Mouse (Mus musculus) gastrocnemius, adult 18-20 months (tissue): ENCODE data around the gene Olfr1228. TPM values are rescaled to one million over a fixed set of nuclear protein-coding genes. Genes with fewer than 3 reads are reported as not detected.

ENCODE experiments used
- DNase-seq: peaks from one replicate; pipeline ENCODE4 v3.0.0; 2021; ENCODE audit warnings: low spot score
- long read RNA-seq, 2 experiments: library from polyadenylated mRNA; stranded (forward); transcript quantifications; one replicate each; pipeline ENCODE4 v2.0.0; 2021
- total RNA-seq, 2 experiments: library from RNA; stranded (reverse); gene quantifications; 2 replicates each; pipeline ENCODE4 v1.2.3; 2021

Olfr1228 gene
- total RNA-seq: not detected
- long read RNA-seq, experiment 1: 0 reads
- long read RNA-seq, experiment 2: 0 reads

DNA sequence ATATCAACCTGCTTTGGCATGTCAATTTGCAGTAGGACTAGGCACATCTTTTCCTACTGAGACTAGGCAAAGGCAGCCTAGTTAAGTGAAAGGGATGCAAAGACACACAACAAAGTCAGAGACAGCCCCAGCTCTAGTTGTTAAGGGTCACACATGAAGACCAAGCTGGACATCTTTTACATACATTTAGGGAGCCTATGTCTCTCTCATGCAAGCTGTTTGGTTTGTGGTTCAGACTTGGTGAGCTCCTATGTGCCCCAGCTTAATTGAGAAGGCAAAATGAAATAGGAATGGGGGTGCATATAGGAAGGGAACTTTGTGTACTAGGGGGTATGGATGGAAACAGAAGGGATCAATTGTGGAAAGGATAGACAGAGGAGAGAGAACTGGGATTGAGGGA, at the start of gene Olfr1228:
TSS of gene Olfr1228 (minus strand) at position 101 of the 400 bp plus-strand sequence.
- DNase-seq: no peak

DNA sequence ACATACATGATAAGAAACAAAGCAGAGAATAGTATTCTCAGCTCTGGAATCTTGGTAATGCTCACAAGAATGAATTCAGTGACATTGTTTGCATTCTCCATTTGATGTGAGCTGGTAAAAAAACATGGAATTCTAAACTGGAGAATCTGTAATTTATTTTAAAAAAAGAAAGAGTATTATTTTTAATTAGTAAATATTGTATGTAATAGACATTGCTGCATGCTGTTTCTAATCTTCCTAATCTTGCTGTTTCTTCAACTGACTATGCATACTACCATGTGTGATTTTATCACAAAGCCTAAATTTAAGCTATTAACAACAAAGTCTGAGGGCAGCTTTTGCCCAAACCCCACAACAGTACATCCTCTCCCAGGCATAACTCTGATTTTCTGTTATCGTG, 43.3 kb upstream of the Olfr1228 start, which contains the start of gene Olfr1230:
TSS of gene Olfr1230 (minus strand) at position 101 of the 400 bp plus-strand sequence.
- no peak for DNase-seq

DNA sequence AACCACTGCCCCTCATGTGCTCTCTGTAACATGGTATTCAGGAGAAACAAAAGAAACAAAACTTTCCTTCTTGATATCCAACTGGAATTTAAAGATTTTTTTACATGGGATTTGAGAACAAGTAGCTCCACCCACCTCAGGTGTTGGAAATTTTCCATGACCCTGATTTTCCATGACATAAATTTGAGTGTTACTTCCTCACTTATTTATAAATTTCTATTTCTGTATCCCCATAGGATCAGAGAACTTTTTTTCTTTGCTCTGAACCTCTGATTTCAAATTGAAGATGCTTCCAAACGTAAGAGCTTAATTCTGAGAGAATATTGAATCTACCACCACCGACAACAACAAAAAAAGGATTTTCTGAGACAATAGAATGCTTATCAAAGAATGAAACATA, 34.1 kb upstream of the Olfr1228 start, which contains the start of gene Olfr1229:
TSS of gene Olfr1229 (minus strand) at position 101 of the 400 bp plus-strand sequence.
- DNase-seq: no peak

DNA sequence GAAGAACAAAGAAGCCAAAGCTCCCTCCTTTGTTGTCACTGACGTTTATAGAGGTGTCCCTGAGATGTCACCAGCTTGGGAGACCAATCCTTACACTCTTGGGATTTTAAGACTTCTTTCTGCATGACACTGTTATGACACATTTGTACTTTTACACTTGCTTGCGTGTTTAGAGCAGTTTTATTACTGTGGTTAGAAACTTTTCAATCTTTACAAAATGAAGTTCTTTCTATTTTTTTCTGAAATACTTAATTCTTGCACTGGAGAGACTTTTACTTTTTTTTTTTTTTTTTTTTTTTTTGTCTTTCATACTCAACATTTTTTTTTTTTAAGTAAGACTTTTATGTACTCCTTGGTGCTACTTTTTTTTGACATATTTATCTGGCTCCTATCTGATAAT, 53.9 kb downstream of the Olfr1228 start, which contains the start of gene Olfr1226:
TSS of gene Olfr1226 (minus strand) at position 101 of the 400 bp plus-strand sequence.
- no peak for DNase-seq

Other genes starting within 250 kb of the Olfr1228 start
- not detected for gene Olfr1215, start 247.1 kb downstream of the Olfr1228 start, total RNA-seq
- not detected for gene Olfr1216, start 235.7 kb downstream of the Olfr1228 start, total RNA-seq
- not detected for gene Olfr1217, start 222.0 kb downstream of the Olfr1228 start, total RNA-seq
- not detected for gene Olfr1218, start 192.9 kb downstream of the Olfr1228 start, total RNA-seq
- not detected for gene Olfr1219, start 170.5 kb downstream of the Olfr1228 start, total RNA-seq
- gene Olfr1220, start 147.2 kb downstream of the Olfr1228 start, total RNA-seq: not detected
- not detected for gene Olfr1221, start 136.8 kb downstream of the Olfr1228 start, total RNA-seq
- gene Olfr1222, start 121.0 kb downstream of the Olfr1228 start, total RNA-seq: not detected
- gene Olfr1223, start 102.5 kb downstream of the Olfr1228 start, total RNA-seq: not detected
- gene Olfr1224-ps1, start 90.0 kb downstream of the Olfr1228 start, total RNA-seq: not detected
- gene Olfr1225, start 79.4 kb downstream of the Olfr1228 start, total RNA-seq: not detected
- not detected for gene Olfr1226, start 54.0 kb downstream of the Olfr1228 start, total RNA-seq
- gene Olfr1229, start 34.0 kb upstream of the Olfr1228 start, total RNA-seq: not detected
- not detected for gene Olfr1230, start 43.2 kb upstream of the Olfr1228 start, total RNA-seq
- not detected for gene Olfr1231, start 53.0 kb upstream of the Olfr1228 start, total RNA-seq
- gene Olfr1232, start 75.6 kb upstream of the Olfr1228 start, total RNA-seq: not detected
- gene Olfr1233, start 88.3 kb upstream of the Olfr1228 start, total RNA-seq: not detected
- gene Olfr1234, start 110.8 kb upstream of the Olfr1228 start, total RNA-seq: not detected
- not detected for gene Olfr1238, start 155.6 kb upstream of the Olfr1228 start, total RNA-seq
- gene Olfr1239, start 166.3 kb upstream of the Olfr1228 start, total RNA-seq: not detected
- gene Olfr1240, start 188.9 kb upstream of the Olfr1228 start, total RNA-seq: not detected
- gene Olfr1241, start 233.1 kb upstream of the Olfr1228 start, total RNA-seq: not detected
- not detected for gene Olfr1242, start 244.3 kb upstream of the Olfr1228 start, total RNA-seq